Mouse (Mus musculus) lung, embryonic 15.5 days (tissue): ENCODE data around the gene Gapt. TPM values are rescaled to one million over a fixed set of nuclear protein-coding genes. Genes with fewer than 3 reads are reported as not detected.
"Not testable (repeated sequence)": the region's sequence is repeated elsewhere in the genome, so short reads cannot be mapped to it uniquely, and the experiment has no call there.

Experiments
- ATAC-seq: fragments of 200-750 bp; cut with Nextera tagmentation; 2 replicates; pipeline ENCODE4 v1.8.0; 2017; ENCODE audit warnings: moderate number of reproducible peaks, borderline replicate concordance; ENCODE audit not compliant: low FRiP score, low TSS enrichment; ENCODE audit errors: extremely low read depth
- H3K27ac ChIP-seq: fragments of 300-500 bp; sonication (generic); 2 replicates; pipeline ENCODE4 v1.5.1; 2015; ENCODE audit warnings: moderate library complexity, mild to moderate bottlenecking, inconsistent platforms
- H3K27me3 ChIP-seq: fragments of 300-500 bp; sonication (generic); 2 replicates; pipeline ENCODE4 v1.6.1; 2015; ENCODE audit warnings: inconsistent platforms
- H3K36me3 ChIP-seq: fragments of 300-500 bp; sonication (generic); 2 replicates; pipeline ENCODE4 v1.6.1; 2015; ENCODE audit warnings: inconsistent platforms
- H3K4me1 ChIP-seq: fragments of 300-500 bp; sonication (generic); 2 replicates; pipeline ENCODE4 v1.6.1; 2015; ENCODE audit warnings: inconsistent platforms
- H3K4me2 ChIP-seq: fragments of 300-500 bp; sonication (generic); 2 replicates; pipeline ENCODE4 v1.6.1; 2015; ENCODE audit warnings: inconsistent platforms, mild to moderate bottlenecking, moderate library complexity
- H3K4me3 ChIP-seq: fragments of 300-500 bp; sonication (generic); 2 replicates; pipeline ENCODE4 v1.5.1; 2015; ENCODE audit warnings: mild to moderate bottlenecking, inconsistent platforms
- H3K9ac ChIP-seq: fragments of 300-500 bp; sonication (generic); 2 replicates; pipeline ENCODE4 v1.6.1; 2015; ENCODE audit warnings: inconsistent platforms
- H3K9me3 ChIP-seq: fragments of 300-500 bp; sonication (generic); 2 replicates; pipeline ENCODE4 v1.6.1; 2016; ENCODE audit warnings: inconsistent platforms
- WGBS: fragments of 180-500 bp; shearing (Covaris S2); methylation state at CpG from one replicate; pipeline ENCODE4 v1.1.7; 2015; 5-methylcytosine and 5-hydroxymethylcytosine counted together
- polyA plus RNA-seq: library from polyadenylated mRNA; unstranded; fragments of >200 nt; fragmentation: Nextera tagmentation; extraction: Ambion mirVana; gene quantifications from 2 replicates; pipeline ENCODE4 v1.2.1, GENCODE M21; 2015

Gene Gapt
- 0.56 and 0.72 TPM in 2 replicates for polyA plus RNA-seq

DNA sequence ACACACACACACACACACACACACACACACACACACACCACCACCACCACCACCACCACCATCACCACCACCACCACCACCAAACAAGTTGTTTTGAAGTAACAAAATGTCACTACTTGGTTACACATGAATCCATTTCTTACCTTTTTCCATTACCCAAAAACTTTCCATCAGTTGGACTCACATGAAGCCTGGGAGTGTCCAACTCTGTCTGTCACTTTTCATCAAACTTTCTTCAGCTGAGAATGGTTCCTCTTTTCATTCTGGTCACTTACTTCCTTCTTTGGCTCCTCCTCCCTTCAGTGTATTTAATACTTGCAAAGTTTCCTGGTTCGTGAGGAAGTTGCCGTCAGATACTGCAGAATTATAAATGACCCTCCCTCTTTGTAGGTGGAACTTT, at the start of gene Gapt:
Gene Gapt, minus strand, starts transcription at position 259 of the 400 bp plus-strand sequence.
- Histone ChIP-seq H3K27me3 (no peaks in the 10 kb centered on the region), H3K36me3 (no peaks in the 10 kb centered on the region), H3K9ac (no peak within 1 kb of the TSS), H3K4me3 (no peak within 1 kb of the TSS), H3K27ac (no peak within 1 kb of the TSS), H3K9me3 (no peaks in the 10 kb centered on the region), H3K4me2 (no peak within 1 kb of the TSS), H3K4me1 (no peaks in the 10 kb centered on the region)
- WGBS: 63% methylated on average over 2 of the region's 2 CpGs
- ATAC-seq: no peak

DNA sequence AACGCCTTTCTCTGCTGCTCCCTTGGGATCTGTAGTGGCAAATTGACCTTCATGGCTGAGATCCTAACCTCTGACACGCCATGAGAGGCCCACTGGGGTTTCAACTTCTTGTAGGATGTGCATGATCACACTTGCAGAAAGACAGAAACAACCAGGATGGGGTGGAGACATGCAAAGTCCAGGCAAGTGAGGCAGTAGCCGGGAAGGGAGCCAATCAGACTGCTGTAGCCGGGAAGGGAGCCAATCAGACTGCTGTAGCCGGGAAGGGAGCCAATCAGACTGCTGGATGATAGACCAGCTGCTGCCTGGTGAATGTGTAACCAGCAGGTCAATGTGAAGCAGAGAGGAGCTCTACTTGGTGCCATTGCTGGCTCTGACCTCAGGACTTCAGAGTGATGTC, 49.2 kb upstream of the Gapt start:
- H3K9me3 ChIP-seq: no peaks in the 10 kb centered on the region
- WGBS: 82% methylated on average over 5 of the region's 5 CpGs
- no peak overlapping the region for H3K27ac ChIP-seq
- H3K9ac ChIP-seq: no peak overlapping the region
- H3K4me3 ChIP-seq: no peak overlapping the region
- H3K4me1 ChIP-seq: no peaks in the 10 kb centered on the region
- H3K4me2 ChIP-seq: no peak overlapping the region
- no peaks in the 10 kb centered on the region for H3K27me3 ChIP-seq
- peaks cover 4% of the 10 kb centered on the region for H3K36me3 ChIP-seq
- ATAC-seq: peak; percentile 46; the same call in 1 of the 2 replicates

DNA sequence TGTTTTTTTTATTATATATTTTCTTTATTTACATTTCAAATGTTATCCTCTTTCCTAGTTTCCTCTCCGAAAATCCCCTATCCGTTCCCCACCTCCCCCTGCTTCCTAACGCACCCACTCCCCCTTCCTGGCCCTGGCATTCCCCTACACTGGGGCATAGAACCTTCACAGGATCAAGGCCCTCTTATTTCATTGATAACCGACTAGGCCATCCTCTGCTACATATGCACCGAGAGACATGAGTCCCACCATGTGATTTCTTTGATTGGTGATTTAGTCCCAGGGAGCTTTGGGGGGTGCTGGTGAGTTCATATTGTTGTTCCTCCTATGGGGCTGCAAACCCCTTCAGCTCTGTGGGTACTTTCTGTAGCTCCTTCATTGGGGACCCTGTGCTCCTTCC, 47.7 kb upstream of the Gapt start:
- not testable (repeated sequence) for ATAC-seq, H3K9ac ChIP-seq, H3K27me3 ChIP-seq, H3K4me3 ChIP-seq, H3K9me3 ChIP-seq, H3K4me1 ChIP-seq, H3K27ac ChIP-seq, H3K4me2 ChIP-seq
- 82% methylated on average over 5 of the region's 5 CpGs for WGBS
- H3K36me3 ChIP-seq: peaks cover 18% of the 10 kb centered on the region

DNA sequence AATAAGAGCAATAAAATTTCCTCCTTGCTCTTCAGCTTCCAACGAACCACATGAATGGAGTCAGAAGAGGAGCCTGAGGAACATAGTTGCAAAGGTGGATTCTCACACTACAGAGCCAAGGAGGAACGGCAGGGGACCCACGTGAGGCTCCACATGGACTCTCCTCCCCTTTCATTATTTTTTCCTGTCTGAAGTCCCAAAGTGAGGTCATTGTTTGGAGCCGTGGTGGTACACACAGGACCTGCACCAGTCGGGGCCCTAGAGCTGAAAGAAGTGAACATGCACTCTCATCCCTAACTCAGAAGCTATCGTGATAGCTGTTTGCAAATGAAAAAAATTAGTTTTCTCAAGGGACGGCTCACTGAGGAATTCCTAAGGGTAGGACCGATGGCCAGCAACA, 47.1 kb upstream of the Gapt start:
- WGBS: 58% methylated on average over 8 of the region's 8 CpGs

DNA sequence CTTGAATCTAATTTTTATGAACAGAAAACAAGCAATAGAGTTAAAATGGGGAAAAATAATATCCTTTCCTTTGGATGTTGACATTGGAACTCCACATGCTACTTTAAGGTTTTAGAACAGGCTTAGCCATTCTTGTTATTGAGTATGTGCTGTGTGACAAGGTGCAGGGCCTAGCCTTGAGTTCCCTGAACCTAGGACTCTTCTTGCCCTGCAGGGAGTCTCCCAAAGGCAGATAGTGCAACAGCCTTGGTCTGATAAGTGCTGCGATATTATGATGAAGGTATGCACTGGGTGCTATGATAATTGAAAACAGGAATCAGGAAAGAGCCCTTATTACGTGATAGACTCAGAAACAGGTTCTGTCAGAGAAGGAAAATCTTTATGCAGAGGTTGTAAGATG, 44.9 kb upstream of the Gapt start:
- Histone ChIP-seq H3K4me3 (no peak overlapping the region), H3K4me2 (no peak overlapping the region), H3K9ac (no peak overlapping the region), H3K27me3 (no peaks in the 10 kb centered on the region), H3K9me3 (no peaks in the 10 kb centered on the region), H3K4me1 (peaks cover 17% of the 10 kb centered on the region), H3K27ac (no peak overlapping the region), H3K36me3 (peaks cover 41% of the 10 kb centered on the region)
- WGBS: 74% methylated on average over 2 of the region's 2 CpGs
- no peak for ATAC-seq

More for the DNA sequence above, 47.1 kb upstream of the Gapt start:
- Histone ChIP-seq H3K36me3 (peaks cover 25% of the 10 kb centered on the region), H3K4me1 (peaks cover 4% of the 10 kb centered on the region; the same call in 1 of the 2 replicates), H3K27ac (no peak overlapping the region), H3K27me3 (no peaks in the 10 kb centered on the region), H3K4me2 (no peak overlapping the region), H3K9me3 (no peaks in the 10 kb centered on the region), H3K9ac (no peak overlapping the region), H3K4me3 (no peak overlapping the region)
- no peak for ATAC-seq

DNA sequence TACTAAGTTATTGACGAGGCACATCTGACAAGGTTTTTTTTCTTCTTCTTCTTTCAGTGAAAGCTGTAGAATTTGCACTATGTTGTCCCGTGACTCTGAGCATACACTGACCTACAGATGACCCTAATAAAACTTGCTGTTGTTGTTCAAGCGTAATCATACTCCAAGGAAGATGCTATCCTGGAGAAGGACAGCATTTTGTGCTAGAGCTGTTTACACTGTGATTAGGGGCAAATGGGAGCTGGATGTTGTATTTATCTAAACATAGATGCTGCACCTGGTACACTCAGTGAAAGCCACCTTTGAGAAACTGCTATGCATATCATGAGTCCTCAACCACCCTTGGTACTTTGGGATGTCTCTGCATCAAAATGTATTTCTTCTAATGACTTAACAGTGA, 44.4 kb upstream of the Gapt start:
- no peak overlapping the region for H3K4me3 ChIP-seq
- no peak overlapping the region for H3K9ac ChIP-seq
- ATAC-seq: no peak
- H3K9me3 ChIP-seq: no peaks in the 10 kb centered on the region
- H3K4me2 ChIP-seq: no peak overlapping the region
- H3K4me1 ChIP-seq: peaks cover 17% of the 10 kb centered on the region
- peaks cover 41% of the 10 kb centered on the region for H3K36me3 ChIP-seq
- no peak overlapping the region for H3K27ac ChIP-seq
- H3K27me3 ChIP-seq: no peaks in the 10 kb centered on the region
- 63% methylated on average over 3 of the region's 3 CpGs for WGBS

DNA sequence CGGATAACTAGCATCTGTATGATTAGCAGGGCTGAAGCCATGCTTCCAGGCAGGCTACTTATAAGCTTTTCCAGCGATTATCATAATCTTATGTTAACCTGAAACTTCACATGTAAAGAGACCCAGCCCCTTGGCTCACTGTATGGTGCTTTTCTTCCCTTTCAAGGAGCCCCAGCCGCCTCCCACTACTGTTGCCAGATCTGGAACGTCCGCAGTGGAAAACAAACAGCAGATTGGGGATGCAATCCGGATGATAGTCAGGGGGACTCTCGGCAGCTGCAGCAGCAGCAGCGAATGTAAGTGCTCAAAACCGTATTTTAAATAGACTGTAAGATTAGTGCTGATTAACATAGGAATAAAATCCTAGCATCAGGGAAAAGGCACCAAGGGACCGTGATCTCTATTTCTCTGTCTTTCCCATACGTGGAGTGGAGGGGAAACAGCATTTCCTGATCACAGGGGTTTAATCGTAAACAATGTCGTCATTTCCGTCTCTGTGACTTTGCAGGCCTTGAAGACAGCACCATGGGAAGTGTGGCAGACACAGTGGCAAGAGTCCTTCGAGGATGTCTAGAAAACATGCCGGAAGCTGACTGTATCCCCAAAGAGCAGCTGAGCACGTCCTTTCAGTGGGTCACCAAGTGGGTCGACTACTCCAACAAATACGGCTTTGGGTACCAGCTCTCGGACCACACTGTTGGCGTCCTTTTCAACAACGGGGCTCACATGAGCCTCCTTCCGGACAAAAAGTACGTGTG, 41.7 kb upstream of the Gapt start:
- H3K27me3 ChIP-seq: no peaks in the 10 kb centered on the region
- H3K9me3 ChIP-seq: no peaks in the 10 kb centered on the region
- peaks cover 20% of the 10 kb centered on the region for H3K4me1 ChIP-seq
- H3K4me2 ChIP-seq: peak overlapping the region; percentile 85
- H3K36me3 ChIP-seq: peaks cover 41% of the 10 kb centered on the region
- peak overlapping the region; percentile 24 for H3K27ac ChIP-seq
- ATAC-seq: no peak
- peak overlapping the region; percentile 83 for H3K4me3 ChIP-seq
- peak overlapping the region; percentile 13; the same call in 1 of the 2 replicates for H3K9ac ChIP-seq
- WGBS: 53% methylated on average over 24 of the region's 24 CpGs

DNA sequence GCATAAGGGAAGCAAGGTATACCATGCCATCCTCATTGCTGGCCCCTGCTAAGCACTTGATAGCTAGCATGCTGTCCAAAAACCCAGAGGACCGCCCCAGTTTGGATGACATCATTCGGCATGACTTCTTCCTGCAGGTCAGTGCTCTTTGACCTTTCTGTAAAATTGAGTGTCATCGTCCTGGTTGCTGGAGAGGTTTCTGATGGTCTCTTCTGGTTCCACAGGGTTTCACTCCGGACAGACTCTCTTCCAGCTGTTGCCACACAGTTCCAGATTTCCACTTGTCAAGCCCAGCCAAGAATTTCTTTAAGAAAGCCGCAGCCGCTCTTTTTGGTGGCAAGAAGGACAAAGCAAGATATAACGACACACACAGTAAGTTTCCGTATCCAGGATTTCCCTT, 40.8 kb upstream of the Gapt start:
- Histone ChIP-seq H3K9ac (peak overlapping the region; percentile 13; the same call in 1 of the 2 replicates), H3K27me3 (no peaks in the 10 kb centered on the region), H3K27ac (peak overlapping the region; percentile 24; the same call in 1 of the 2 replicates), H3K4me3 (peak overlapping the region; percentile 83), H3K4me2 (peak overlapping the region; percentile 85), H3K9me3 (no peaks in the 10 kb centered on the region), H3K36me3 (peaks cover 41% of the 10 kb centered on the region), H3K4me1 (peaks cover 20% of the 10 kb centered on the region)
- no peak for ATAC-seq
- WGBS: 57% methylated on average over 8 of the region's 8 CpGs

DNA sequence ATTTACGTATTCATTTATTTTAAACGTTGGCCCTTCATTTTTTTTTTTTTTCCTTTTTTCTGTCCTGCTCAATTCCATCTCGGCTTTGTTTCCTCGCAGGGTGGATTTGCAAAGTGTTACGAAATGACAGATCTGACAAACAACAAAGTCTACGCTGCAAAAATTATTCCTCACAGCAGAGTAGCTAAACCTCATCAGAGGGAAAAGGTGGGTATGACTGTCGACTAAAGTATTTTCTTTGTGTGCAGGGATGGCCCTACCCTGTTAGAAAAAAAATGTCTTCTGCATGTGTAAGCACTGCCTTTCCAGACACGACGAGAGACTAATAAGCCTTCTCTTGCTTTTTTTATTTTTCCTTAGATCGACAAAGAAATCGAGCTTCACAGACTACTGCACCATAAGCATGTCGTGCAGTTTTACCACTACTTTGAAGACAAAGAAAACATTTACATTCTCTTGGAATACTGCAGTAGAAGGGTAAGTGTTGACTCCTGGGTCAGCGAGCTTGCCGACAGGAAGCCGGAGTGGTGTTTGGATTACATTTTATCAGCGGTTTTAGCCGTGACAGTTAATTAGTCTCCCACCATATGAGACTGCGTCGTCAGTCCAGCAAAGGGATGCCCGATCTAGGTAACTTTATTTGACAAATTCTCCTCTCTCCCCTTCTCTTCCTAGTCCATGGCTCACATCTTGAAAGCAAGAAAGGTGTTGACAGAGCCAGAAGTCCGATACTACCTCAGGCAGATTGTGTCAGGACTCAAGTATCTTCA, 39.1 kb upstream of the Gapt start:
- H3K4me3 ChIP-seq: peak overlapping the region; percentile 83
- no peaks in the 10 kb centered on the region for H3K27me3 ChIP-seq
- WGBS: 1% methylated on average over 21 of the region's 21 CpGs

DNA sequence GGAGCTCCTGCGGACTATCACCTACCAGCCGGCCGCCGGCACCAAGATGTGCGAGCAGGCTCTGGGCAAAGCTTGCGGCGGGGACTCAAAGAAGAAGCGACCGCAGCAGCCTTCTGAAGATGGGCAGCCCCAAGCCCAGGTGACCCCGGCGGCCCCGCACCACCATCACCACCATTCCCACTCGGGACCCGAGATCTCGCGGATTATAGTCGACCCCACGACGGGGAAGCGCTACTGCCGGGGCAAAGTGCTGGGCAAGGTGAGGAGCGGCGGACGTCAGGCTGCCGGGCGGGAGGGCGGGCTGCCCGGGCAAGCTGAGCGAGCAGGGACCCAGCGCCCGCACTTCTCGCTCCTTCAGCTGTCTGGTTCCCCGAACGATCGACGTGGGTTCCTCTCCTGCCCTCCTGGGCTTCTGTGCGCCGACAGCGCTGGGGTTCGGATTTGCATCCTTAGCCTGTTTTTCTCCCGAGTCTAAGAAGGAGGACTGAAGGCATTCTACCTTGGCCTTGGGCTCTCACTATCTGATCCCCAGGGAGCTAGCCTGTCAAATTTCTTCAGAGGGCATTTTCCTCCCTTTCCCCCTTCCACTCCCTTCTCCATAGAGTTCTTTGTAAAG, 38.3 kb upstream of the Gapt start:
- peak overlapping the region; percentile 83 for H3K4me3 ChIP-seq
- H3K4me2 ChIP-seq: peak overlapping the region; percentile 85
- no peak for ATAC-seq
- H3K27ac ChIP-seq: peak overlapping the region; percentile 93
- H3K27me3 ChIP-seq: no peaks in the 10 kb centered on the region
- H3K9ac ChIP-seq: peak overlapping the region; percentile 91
- no peaks in the 10 kb centered on the region for H3K9me3 ChIP-seq
- peaks cover 20% of the 10 kb centered on the region for H3K4me1 ChIP-seq
- 1% methylated on average over 35 of the region's 41 CpGs for WGBS
- peaks cover 28% of the 10 kb centered on the region for H3K36me3 ChIP-seq

More for the DNA sequence above, 39.1 kb upstream of the Gapt start:
- peak overlapping the region; percentile 91 for H3K9ac ChIP-seq
- peaks cover 36% of the 10 kb centered on the region for H3K36me3 ChIP-seq
- peak overlapping the region; percentile 85 for H3K4me2 ChIP-seq
- peak overlapping the region; percentile 93 for H3K27ac ChIP-seq
- ATAC-seq: no peak
- no peaks in the 10 kb centered on the region for H3K9me3 ChIP-seq
- peaks cover 20% of the 10 kb centered on the region for H3K4me1 ChIP-seq

DNA sequence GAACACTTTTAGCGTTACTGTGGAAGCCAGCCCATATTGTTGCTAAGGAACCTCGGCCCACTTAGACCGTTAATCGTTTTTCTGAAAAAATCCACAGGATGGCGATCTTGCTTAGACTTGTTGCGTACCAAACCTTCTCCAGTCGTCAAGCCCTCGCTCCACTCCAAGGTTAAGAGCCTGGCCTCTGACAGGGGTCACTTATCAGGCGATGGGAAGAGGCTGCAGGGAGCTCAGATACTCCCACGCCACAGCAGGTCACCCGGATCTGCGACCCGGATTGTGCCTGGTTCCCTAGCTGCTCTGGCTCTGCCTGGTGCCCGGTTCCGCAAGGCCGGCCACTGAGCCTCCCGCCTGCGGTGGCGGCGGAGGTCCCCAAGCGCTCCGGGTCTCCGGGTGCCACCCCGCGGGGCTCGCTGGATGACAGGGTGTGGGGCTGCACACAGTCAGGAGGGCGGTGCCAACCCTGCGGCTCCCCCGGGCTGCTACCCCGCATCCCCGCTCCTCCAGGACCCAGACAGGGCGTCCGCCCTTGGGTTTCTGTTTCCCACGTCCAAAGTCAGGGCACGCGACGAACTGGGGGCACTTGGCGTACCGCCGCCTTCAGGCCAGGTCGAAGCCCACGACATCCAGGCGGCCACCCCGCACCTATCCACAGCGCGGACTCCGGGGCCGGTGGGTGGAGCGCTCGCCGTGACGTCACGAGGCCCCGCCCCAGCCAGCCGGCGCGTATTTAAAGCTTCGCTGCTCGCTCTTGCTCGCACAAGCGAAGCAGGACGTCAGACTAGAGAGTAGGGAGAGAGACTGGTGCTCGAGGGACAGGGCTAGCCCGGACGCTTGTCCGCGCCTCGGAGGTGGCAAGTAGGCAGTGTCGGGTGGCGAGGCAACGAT, 37.5 kb upstream of the Gapt start, which contains the start of gene Plk2:
Gene Plk2, plus strand, starts transcription at position 756 of the 888 bp plus-strand sequence.
- H3K36me3 ChIP-seq: peaks cover 21% of the 10 kb centered on the region
- peak; percentile 96 for ATAC-seq
- H3K4me3 ChIP-seq: peak within 1 kb of the TSS; percentile 83
- H3K9me3 ChIP-seq: no peaks in the 10 kb centered on the region
- H3K4me2 ChIP-seq: peak within 1 kb of the TSS; percentile 85
- peak within 1 kb of the TSS; percentile 93 for H3K27ac ChIP-seq
- under 1% methylated on average over 71 of the region's 71 CpGs for WGBS
- H3K27me3 ChIP-seq: no peaks in the 10 kb centered on the region
- H3K4me1 ChIP-seq: peaks cover 20% of the 10 kb centered on the region
- H3K9ac ChIP-seq: peak within 1 kb of the TSS; percentile 91
